In the genomic region with DNA sequence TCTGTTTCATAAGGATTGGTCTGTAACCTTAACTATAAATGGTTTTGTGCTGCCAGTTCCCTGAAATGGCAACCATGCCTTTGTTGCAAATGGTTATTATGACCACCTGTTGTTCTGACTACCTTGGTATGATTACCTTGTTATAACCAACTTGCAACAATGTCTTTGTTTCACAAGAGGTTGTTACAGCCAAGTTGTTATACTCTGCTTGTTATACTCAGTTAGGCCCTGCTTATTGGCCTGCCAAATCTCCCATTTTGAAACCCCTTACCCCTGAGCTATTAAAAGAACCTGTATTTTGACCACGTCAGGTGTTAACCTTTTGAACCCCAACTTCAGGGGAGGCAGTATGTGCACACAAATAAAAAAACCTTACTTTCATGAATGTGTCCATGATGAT, we compare ENCODE assay signal across 18 mouse cellular contexts.
DNase-seq lines count a peak whose midpoint lies in the region; ATAC-seq lines count a peak whose summit lies in the region.
"Had no signal": no experiment of that assay in that cellular context is flagged by ENCODE, and none has a peak within 500 bp of the region (broad histone marks: within the 10 kb centered on the region; RNA-seq: fewer than 3 reads in every experiment).

No protein-coding gene starts in this region.

- DNase-seq in heart, adult 11 months = peak; percentile 49
- no peak for DNase-seq in heart, adult 9 months (ENCODE audit: low spot score in 2 of 2)
- no peak for DNase-seq in kidney, adult 11 months
- DNase-seq in layer of hippocampus, adult 9-10 months (ENCODE audit: low spot score) = no peak
- DNase-seq: cerebellum, adult 18-20 months; cerebellum, adult 9-10 months; cerebellum, postnatal 14 days; forebrain, postnatal 0 days; gastrocnemius, adult 2 months; gastrocnemius, postnatal 14 days; heart, adult 2 months had no signal

- H3K36me3 ChIP-seq in kidney, embryonic 16.5 days (ENCODE audit: insufficient read depth, low read length) = no peaks in the 10 kb centered on the region
- H3K36me3 ChIP-seq in stomach, embryonic 16.5 days (ENCODE audit: control insufficient read depth, insufficient read depth, low read length) = no peaks in the 10 kb centered on the region
- H3K36me3 ChIP-seq: hindbrain, embryonic 12.5 days; hindbrain, embryonic 15.5 days had no signal

- no peak overlapping the region for H3K4me2 ChIP-seq in kidney, embryonic 16.5 days (replicated peaks; ENCODE audit: low read depth, low read length)
- H3K4me2 ChIP-seq in stomach, embryonic 16.5 days (ENCODE audit: low read depth, low read length) = no peak overlapping the region
- H3K4me2 ChIP-seq: heart, embryonic 11.5 days; hindbrain, embryonic 12.5 days; hindbrain, embryonic 15.5 days had no signal

- no peaks in the 10 kb centered on the region for H3K9me3 ChIP-seq in kidney, embryonic 16.5 days (ENCODE audit: low read length)
- H3K9me3 ChIP-seq in stomach, embryonic 16.5 days (replicated peaks; ENCODE audit: control insufficient read depth, low read length) = no peaks in the 10 kb centered on the region
- H3K9me3 ChIP-seq: hindbrain, embryonic 12.5 days; hindbrain, embryonic 15.5 days had no signal

- H3K27me3 ChIP-seq in kidney, embryonic 16.5 days (ENCODE audit: insufficient read depth, low read length) = peaks cover 19% of the 10 kb centered on the region; the same call in 1 of the 2 replicates
- H3K27me3 ChIP-seq in stomach, embryonic 16.5 days (ENCODE audit: control insufficient read depth, insufficient read depth, low read length) = no peaks in the 10 kb centered on the region
- H3K27me3 ChIP-seq: hindbrain, embryonic 12.5 days; hindbrain, embryonic 15.5 days had no signal

- ATAC-seq in kidney, embryonic 16.5 days (ENCODE audit: low FRiP score, low TSS enrichment) = no peak
- no peak for ATAC-seq in stomach, embryonic 16.5 days (ENCODE audit: insufficient read depth, low FRiP score)
- ATAC-seq: activated CD4-positive, CD25-positive, alpha-beta regulatory T cell, adult 4 months; forebrain, embryonic 14.5 days; forebrain, postnatal 0 days had no signal

- H3K4me3 ChIP-seq in kidney, embryonic 16.5 days (ENCODE audit: low read length) = no peak overlapping the region
- no peak overlapping the region for H3K4me3 ChIP-seq in stomach, embryonic 16.5 days (replicated peaks; ENCODE audit: low read length)
- H3K4me3 ChIP-seq: gastrocnemius, adult 2 months; heart, adult 2 months; hindbrain, embryonic 12.5 days; hindbrain, embryonic 15.5 days had no signal

- 70% methylated on average over 1 of the region's 1 CpGs for WGBS in kidney, embryonic 16.5 days
- WGBS in stomach, embryonic 16.5 days = 61% methylated on average over 1 of the region's 1 CpGs

- peaks cover 15% of the 10 kb centered on the region for H3K4me1 ChIP-seq in kidney, embryonic 16.5 days (ENCODE audit: insufficient read depth, low read length)
- H3K4me1 ChIP-seq in stomach, embryonic 16.5 days (ENCODE audit: control insufficient read depth, insufficient read depth, low read length) = no peaks in the 10 kb centered on the region
- H3K4me1 ChIP-seq: hindbrain, embryonic 12.5 days; hindbrain, embryonic 15.5 days had no signal

- H3K9ac ChIP-seq in kidney, embryonic 16.5 days (replicated peaks; ENCODE audit: low read length) = no peak overlapping the region
- H3K9ac ChIP-seq in stomach, embryonic 16.5 days (ENCODE audit: low read length) = no peak overlapping the region
- H3K9ac ChIP-seq: forebrain, postnatal 0 days; hindbrain, embryonic 12.5 days; hindbrain, embryonic 15.5 days had no signal

- peak overlapping the region; percentile 76 for H3K27ac ChIP-seq in kidney, embryonic 16.5 days (ENCODE audit: low read length)
- peak overlapping the region; percentile 43; the same call in 1 of the 2 replicates for H3K27ac ChIP-seq in stomach, embryonic 16.5 days (ENCODE audit: low read length)
- H3K27ac ChIP-seq: gastrocnemius, adult 2 months; heart, adult 2 months; hindbrain, embryonic 12.5 days; hindbrain, embryonic 15.5 days had no signal
